Mouse (Mus musculus) brain, adult 2 months (tissue): ENCODE data around the gene Vmn2r8.
"Not testable (repeated sequence)": the region's sequence is repeated elsewhere in the genome, so short reads cannot be mapped to it uniquely, and the experiment has no call there.

Source experiments
- DNase-seq: peaks from one replicate; pipeline ENCODE4 v3.0.0; 2011; ENCODE audit warnings: low read depth, low spot score

The Vmn2r8 gene

DNA sequence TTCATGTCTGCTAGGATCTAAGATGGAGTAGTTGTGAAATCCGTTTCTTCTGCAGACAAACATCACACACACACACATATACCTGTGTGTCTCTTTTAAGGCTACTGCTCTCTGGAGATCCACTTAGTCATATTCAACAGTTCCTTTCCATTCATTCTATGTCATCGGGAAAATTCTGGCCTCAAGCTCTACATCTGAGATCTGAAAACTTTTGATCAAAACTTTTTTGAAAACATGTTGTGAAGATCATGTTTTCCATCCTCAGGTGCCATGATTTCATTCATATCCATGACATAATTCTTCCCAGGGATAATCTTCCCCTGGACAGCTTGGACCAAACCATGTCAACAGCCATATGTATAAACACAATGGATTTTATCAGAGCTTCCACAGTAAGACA is at the start of gene Vmn2r8:
Vmn2r8 (minus strand) TSS at position 101 of the 400 bp plus-strand sequence.
- not testable (repeated sequence) for DNase-seq

DNA sequence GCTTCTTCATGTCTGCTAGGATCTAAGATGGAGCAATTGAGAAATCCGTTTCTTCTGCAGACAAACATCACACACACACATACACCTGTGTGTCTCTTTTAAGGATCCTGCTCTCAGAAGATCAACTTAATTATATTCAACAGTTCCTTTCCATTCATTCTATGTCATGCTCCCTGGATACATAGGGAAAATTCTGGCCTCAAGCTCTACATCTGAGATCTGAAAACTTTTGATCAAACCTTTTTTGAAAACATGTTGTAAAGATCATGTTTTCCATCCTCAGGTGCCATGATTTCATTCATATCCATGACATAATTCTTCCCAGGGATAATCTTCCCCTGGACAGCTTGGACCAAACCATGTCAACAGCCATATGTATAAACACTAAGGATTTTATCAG is 43.9 kb upstream of the Vmn2r8 start, which contains the start of gene Vmn2r9:
Vmn2r9 (minus strand) TSS at position 101 of the 400 bp plus-strand sequence.
- not testable (repeated sequence) for DNase-seq

DNA sequence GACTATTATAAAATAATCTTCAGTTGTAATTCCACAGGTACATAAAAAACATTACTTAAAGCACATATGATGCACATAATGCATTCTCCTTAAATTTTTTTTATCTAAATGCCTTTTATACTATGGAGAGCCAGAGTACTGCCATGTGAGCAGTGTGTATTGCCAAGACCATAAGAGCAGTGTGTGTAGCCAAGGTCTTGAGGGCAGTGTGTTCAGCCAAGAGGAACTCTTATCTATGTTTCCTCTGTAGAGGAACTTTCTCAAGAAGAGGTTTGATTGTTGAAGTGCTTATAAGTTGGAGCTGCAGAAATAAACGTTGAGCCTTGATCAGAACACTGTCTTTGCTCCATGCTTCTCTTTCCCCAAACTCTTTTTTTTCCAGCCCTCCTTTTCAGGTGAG is 40.8 kb upstream of the Vmn2r8 start:
- DNase-seq, result no peak

DNA sequence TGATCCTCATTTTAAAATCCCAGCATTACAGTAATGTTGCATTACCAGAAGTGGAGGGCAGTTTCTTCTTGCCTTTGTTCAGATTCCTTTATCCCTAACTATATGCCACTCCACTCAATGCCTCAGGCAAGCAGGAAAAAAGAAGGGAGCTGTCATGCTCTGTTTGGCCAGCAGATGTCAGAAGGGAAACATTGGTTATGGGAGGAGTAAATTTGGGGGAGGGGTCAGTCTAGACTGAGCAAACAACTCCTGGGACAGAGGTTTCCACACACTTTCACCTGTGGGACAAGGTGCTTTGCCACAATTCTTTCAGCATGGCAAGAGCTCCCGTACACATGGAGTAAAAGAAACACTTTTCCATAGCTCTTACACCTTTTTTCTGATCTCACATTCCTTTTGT is 27.5 kb upstream of the Vmn2r8 start:
- DNase-seq, result no peak

DNA sequence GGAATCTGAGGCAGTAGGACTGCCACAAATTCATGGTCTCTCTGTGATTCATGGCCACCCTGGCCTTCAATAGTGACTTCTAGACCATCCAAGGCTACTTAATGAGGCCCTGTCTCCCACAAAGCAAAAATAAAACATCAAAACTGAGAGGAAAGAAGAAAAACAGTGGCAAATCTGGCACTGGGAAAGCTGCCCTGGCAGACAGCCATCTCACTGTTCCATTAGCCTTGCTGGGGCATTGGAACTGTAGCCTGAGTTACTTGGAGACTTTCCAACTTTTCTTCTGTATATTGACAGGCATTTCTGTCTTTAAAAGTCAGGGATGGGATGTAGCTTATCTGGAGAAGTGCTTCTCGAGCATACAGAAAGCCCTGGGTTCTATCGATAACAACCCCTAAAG is 14.6 kb upstream of the Vmn2r8 start:
- peak; percentile 1 for DNase-seq

DNA sequence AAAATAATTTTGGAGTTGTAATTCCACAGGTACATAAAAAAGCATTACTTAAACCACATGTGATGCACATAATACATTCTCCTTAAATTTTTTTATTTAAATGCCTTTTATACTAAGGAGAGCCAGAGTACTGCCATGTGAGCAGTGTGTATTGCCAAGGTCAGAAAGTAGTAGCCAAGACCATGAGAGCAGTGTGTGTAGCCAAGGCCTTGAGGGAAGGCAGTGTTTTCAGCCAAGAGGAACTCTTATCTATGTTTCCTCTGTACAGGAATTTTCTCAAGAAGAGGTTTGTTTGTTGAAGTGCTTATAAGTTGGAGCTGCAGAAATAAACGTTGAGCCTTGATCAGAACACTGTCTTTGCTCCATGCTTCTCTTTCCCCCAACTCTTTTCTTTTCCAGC is 5.0 kb downstream of the Vmn2r8 start:
- DNase-seq, result no peak

DNA sequence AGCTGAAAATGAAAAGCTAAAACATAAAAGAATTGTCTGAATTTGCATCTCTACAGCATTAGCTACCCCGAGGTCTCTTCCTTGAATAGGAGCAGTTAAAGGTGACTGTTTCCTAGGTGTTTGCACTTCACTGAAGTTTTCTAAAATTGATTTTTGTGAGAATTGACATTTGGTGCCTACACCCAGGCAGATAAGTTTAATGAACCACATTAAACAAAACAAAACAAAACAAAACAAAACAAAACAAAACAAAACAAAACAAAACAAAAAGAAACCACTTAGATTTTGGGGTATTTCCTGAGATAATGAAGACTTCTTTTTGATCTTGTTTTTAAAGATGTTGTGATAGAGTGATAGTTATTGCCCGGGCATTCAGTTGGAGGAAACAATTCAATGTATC is 13.4 kb downstream of the Vmn2r8 start, which contains the start of gene Tmed11:
Tmed11 (minus strand) TSS at position 101 of the 400 bp plus-strand sequence.
- not testable (repeated sequence) for DNase-seq

DNA sequence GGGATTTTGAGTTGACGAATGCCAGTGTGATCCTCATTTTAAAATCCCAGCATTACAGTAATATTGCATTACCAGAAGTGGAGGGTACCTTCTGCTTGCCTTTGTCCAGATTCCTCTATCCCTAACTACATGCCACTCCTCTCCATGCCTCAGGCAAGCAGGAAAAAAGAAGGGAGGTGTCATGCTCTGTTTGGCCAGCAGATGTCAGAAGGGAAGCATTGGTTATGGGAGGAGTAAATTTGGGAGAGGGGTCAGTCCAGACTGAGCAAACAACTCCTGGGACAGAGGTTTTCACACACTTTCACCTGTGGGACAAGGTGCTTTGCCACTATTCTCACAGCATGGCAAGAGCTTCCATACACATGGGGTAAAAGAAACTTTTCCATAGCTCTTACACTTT is 18.3 kb downstream of the Vmn2r8 start:
- DNase-seq, result not testable (repeated sequence)

DNA sequence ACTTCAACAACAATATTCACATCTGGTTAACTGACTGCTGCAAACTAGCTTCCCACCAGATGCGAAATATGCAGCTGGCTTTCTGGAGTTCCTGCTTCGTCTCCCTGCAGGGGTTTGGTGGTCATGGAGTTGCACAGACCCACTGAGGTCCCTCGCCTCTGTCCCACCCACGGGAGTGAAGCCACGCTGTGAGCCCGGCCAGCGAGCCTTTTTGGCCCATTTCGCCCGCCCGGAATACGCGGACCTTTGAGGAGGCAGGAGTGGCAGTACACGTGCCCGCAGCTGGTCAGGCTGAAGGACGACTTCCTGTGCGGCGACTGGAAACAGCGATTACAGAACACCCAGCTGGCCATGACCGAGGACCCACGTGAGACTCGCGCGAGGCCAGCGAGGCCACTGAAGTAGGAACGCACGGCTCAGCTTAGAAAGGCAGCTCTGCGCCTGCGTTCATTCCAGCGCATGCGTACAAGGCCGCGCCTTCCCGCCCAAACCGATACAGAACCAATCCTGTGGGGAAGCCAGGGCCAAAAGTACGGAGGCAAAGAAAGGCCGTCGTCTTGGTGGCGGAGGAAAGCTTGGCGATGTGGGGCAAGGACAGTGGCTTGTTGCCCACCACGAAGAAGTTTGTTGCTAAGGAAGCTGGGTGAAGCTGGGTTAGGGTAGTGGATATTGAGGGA is 33.9 kb downstream of the Vmn2r8 start, which contains the start of gene Rnf212:
Rnf212 (minus strand) TSS at position 353 of the 677 bp plus-strand sequence.
- DNase-seq, result no peak

DNA sequence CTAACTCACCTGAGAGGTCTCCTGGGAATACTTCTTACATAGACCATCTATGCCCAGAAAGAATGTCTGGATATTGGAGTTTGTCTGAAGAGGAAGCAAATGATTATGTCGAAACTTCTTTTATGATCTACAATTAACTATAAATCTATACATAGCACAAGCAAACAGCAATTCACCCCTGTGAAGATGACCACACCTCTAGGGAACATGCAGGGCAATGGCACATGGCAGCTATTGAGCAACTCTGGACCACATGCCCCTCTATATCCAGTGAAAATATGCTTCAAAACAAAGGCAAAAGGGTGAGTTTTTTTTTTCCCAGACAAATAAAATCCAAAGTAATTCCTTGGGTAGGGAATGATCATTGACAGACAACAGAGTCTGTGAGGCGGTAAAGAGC is 48.6 kb downstream of the Vmn2r8 start:
- DNase-seq, result no peak

DNA sequence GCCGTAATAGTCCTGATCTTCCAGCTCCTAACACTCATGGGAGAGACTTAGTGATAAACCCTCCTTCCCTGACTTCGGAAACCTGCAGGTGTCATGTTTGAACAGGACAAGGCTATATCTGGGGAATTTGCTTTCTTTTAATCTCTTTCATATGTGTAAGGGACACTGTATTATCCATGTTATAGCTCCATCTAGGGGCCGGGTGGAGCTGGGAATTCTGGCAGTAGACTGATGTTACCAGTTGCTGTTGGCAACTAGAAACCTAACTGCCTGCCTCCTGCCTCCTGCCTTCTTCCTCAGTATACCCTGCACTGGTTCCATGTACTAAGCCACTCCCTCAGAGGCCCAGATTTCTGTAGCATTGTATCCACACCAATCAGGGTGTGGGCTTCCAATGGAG is 50.3 kb downstream of the Vmn2r8 start:
- DNase-seq, result peak; percentile 31

DNA sequence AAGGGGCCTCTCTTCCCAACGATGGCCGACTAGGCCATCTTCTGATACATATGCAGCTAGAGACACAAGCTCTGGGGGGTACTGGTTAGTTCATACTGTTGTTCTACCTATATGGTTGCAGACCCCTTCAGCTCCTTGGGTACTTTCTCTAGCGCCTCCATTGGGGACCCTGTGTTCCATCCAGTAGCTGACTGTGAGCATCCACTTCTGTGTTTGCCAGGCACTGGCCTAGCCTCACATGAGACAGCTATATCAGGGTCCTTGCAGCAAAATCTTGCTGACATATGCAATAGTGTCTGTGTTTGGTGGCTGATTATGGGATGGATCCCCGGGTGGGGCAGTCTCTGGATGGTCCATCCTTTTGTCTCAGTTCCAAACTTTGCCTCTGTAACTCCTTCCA is 57.4 kb downstream of the Vmn2r8 start:
- not testable (repeated sequence) for DNase-seq

DNA sequence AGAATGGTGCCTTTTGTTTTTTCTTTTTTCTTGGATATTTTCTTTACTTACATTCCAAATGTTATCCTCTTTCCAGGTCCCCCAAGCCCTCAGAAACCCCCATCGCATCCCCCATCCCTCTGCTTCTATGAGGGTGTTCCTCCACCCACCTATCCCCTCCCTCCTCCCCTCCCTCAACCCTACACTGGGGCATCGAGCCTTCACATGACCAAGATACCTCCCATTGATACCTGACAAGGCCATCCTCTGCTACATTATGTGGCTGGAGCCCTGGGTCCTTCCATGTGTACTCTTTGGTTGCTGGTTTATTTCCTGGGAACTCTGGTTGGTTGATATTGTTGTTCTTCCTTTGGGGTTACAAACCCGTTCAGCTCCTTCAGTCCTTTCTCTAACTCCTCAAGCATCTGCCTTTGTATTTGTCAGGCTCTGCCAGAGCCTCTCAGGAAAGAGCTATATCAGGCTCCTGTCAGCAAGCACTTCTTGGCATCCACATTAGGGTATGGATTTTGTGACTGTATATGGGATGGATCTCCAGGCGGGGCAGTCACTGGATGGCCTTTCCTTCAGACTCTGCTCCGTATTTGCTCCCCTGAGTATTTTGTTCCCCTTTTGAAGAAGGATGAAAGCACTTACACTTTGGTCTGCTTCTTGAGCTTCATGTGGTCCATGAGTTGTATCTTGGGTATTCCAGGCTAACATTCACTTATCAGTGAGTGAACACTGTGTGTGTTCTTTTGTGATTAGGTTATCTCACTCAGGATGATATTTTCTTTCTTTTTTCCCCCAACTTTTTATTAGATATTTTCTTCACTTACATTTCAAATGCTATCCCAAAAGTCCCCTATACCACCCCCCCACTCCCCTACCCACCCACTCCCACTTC is 58.1 kb downstream of the Vmn2r8 start:
- no peak for DNase-seq

DNA sequence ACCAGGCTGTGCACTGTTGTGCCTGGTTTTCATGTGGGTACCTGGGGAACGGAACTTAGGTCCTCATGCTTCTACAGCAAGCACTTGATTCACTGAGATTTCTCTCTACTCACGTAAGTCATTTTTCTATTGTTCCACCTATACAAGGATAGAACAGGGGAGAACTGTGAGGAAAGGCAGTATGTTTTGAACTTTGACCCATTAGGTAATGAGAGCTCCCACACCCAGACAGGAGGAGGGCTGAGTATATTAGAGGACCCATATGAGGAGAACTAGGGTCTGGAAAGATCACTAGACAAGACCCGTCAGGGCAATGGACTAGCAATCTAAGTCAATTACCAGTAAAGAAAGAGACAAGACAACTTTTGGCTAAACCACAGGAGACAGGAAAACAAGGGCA is 64.0 kb downstream of the Vmn2r8 start:
- DNase-seq, result no peak

DNA sequence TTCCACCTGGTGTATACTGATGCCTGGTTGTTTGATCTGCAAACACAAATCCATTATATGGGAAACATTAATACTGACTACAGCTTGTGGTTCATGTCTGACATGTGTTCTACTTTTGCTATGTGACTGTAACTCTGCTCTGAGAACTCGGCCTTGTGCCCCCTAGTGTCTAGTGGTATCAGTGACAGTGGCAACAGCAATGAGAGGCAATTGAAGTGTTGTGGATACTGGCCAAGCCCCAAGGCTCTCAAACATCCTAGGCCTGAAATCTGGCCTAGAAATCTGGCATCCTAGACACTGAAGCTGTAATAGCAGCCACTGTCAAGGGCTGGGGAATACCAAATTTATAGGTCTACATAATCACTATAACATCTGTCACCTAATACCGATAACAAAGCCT is 64.8 kb downstream of the Vmn2r8 start:
- DNase-seq, result no peak

DNA sequence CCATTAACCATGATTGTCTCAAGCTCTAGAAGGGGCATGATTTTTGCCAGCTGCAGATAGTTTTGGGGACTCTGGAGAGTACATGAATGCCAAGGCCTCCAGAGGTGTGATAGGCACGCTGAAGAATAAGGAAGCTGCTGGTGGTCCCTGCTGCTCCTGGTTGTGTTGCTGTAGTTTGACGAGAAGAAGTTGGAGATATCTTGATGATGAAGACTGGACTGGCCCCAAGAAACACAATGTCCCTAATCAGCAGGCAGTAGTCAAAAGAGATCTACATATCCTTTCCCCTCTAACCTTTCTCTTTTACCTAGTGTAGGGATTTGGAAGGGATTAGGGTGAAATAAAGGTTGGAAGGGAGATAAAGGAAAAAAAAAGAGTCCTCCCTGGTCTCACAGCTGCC is 66.1 kb downstream of the Vmn2r8 start:
- DNase-seq, result no peak

DNA sequence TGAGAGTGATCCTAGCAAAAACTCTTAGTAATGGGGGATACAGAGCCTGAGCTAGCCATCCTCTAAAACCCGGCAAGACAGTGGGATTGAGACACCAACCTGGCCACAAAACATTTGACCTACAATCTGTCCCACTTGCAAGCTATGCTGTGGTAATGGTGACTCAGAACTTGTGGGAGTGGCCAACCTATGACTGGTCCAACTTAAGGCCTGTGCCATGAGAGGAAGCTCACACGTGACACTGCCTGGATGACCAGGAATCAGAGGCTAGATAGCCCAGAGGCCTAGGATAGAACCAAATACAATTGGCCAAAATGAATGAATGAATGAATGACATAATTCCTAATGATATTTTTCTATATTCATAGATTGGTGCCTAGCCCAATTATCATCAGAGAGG is 66.8 kb downstream of the Vmn2r8 start:
- DNase-seq, result no peak
